Mouse (Mus musculus): Measurements from ENCODE around the gene Allc. TPM values are rescaled to one million over a fixed set of nuclear protein-coding genes. Genes with fewer than 3 reads are reported as not detected.

Allc gene
- polyA plus RNA-seq, 1 experiment = not detected

DNA sequence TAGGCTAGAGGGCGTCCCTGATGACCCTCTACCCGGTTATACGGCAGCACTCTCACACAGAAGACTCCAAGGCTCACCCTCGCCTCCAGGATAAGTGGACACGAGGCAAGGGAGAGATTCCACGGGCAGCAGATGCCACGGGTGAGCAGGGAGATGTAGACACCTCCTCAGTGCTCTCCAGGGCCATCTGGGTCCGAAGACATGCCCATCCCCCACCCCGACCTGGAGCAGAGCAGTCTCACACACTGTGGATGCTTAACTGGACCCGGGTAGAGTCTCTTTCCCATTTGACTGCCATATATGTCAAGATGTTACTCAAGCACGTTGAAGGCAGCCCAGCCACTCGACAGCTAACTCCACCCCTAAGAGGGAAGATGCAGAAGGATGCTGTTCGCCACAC lies 8.1 kb upstream of the Allc start:
- H3K4me2 ChIP-seq (ENCODE audit: low read depth) = no peak overlapping the region
- no peaks in the 10 kb centered on the region for H3K79me2 ChIP-seq (ENCODE audit: control insufficient read depth, insufficient read depth)
- H3K4me3 ChIP-seq = no peak overlapping the region
- no peak for TF ChIP-seq POLR2AphosphoS2 (IDR thresholded peaks at IDR 0.05; ENCODE audit: insufficient read length, low read depth)
- TF ChIP-seq REST (IDR thresholded peaks at IDR 0.05; ENCODE audit: insufficient read depth, insufficient read length) = no peak
- no peak for TF ChIP-seq E2F4 (IDR thresholded peaks at IDR 0.05; ENCODE audit: insufficient read depth)
- no peak for TF ChIP-seq MAX (IDR thresholded peaks at IDR 0.05; ENCODE audit: low read depth)
- no peak for TF ChIP-seq SRF (IDR thresholded peaks at IDR 0.05; ENCODE audit: control insufficient read depth, insufficient read length, low read depth)
- no peak for TF ChIP-seq USF1 (IDR thresholded peaks at IDR 0.05; ENCODE audit: low read depth)
- TF ChIP-seq MYOD1 (IDR thresholded peaks at IDR 0.05; ENCODE audit: control insufficient read depth in 1 of 3, insufficient read length in 2 of 3, low read depth in 2 of 3) = no peak
- no peak for TF ChIP-seq TCF3 (IDR thresholded peaks at IDR 0.05; ENCODE audit: insufficient read length, low read depth)
- H3ac ChIP-seq (ENCODE audit: control insufficient read depth, insufficient read length) = no peak overlapping the region
- no peaks in the 10 kb centered on the region for H3K27me3 ChIP-seq (ENCODE audit: control insufficient read depth, insufficient read depth, insufficient read length)
- no peaks in the 10 kb centered on the region for H3K36me3 ChIP-seq (ENCODE audit: control insufficient read depth, insufficient read depth)

GRCm38 (mm10) chr12:28589090-28589868 lies 7.0 kb upstream of the Allc start:
- TF ChIP-seq MAX (IDR thresholded peaks at IDR 0.05; ENCODE audit: low read depth) = no peak
- TF ChIP-seq POLR2AphosphoS2 (IDR thresholded peaks at IDR 0.05; ENCODE audit: insufficient read length, low read depth) = no peak
- no peak for TF ChIP-seq USF1 (IDR thresholded peaks at IDR 0.05; ENCODE audit: low read depth)
- TF ChIP-seq E2F4 (IDR thresholded peaks at IDR 0.05; ENCODE audit: insufficient read depth) = no peak
- TF ChIP-seq MYOD1 (IDR thresholded peaks at IDR 0.05; ENCODE audit: control insufficient read depth in 1 of 3, insufficient read length in 2 of 3, low read depth in 2 of 3) = no peak
- TF ChIP-seq REST (IDR thresholded peaks at IDR 0.05; ENCODE audit: insufficient read depth, insufficient read length) = no peak
- TF ChIP-seq MYOG (IDR thresholded peaks at IDR 0.05; ENCODE audit: control insufficient read depth in 1 of 3, insufficient read depth in 1 of 3, insufficient read length in 2 of 3, low read depth in 2 of 3) = no peak
- TF ChIP-seq TCF3 (IDR thresholded peaks at IDR 0.05; ENCODE audit: insufficient read length, low read depth) = no peak
- no peak for TF ChIP-seq CEBPB (IDR thresholded peaks at IDR 0.05; ENCODE audit: insufficient read depth, poor library complexity, severe bottlenecking)
- no peak for TF ChIP-seq SRF (IDR thresholded peaks at IDR 0.05; ENCODE audit: control insufficient read depth, insufficient read length, low read depth)
- TF ChIP-seq POLR2A (IDR thresholded peaks at IDR 0.05; ENCODE audit: insufficient read length, low read depth) = no peak
- no peak for TF ChIP-seq TCF12 (IDR thresholded peaks at IDR 0.05; ENCODE audit: insufficient read depth, poor library complexity, severe bottlenecking)
- Histone ChIP-seq H3K36me3 (ENCODE audit: control insufficient read depth, insufficient read depth) (no peaks in the 10 kb centered on the region), H3K27me3 (ENCODE audit: control insufficient read depth, insufficient read depth, insufficient read length) (no peaks in the 10 kb centered on the region), H3K4me2 (ENCODE audit: low read depth) (peak overlapping the region; percentile 42), H3K79me2 (ENCODE audit: control insufficient read depth, insufficient read depth) (no peaks in the 10 kb centered on the region), H3ac (ENCODE audit: control insufficient read depth, insufficient read length) (no peak overlapping the region), H3K4me3 (no peak overlapping the region)

- H3K27me3 ChIP-seq (ENCODE audit: control insufficient read depth, insufficient read depth, insufficient read length) = no peaks in the 10 kb centered on the region
- no peak overlapping the region for H3ac ChIP-seq (ENCODE audit: control insufficient read depth, insufficient read length)
- H3K4me2 ChIP-seq (ENCODE audit: low read depth) = no peak overlapping the region
- no peaks in the 10 kb centered on the region for H3K79me2 ChIP-seq (ENCODE audit: control insufficient read depth, insufficient read depth)
- no peak overlapping the region for H3K4me3 ChIP-seq
- TF ChIP-seq REST (IDR thresholded peaks at IDR 0.05; ENCODE audit: insufficient read depth, insufficient read length) = no peak
- no peak for TF ChIP-seq POLR2A (IDR thresholded peaks at IDR 0.05; ENCODE audit: insufficient read length, low read depth)
- TF ChIP-seq CEBPB (IDR thresholded peaks at IDR 0.05; ENCODE audit: insufficient read depth, poor library complexity, severe bottlenecking) = no peak
- no peak for TF ChIP-seq E2F4 (IDR thresholded peaks at IDR 0.05; ENCODE audit: insufficient read depth)
- TF ChIP-seq TCF12 (IDR thresholded peaks at IDR 0.05; ENCODE audit: insufficient read depth, poor library complexity, severe bottlenecking) = no peak
- no peak for TF ChIP-seq MAX (IDR thresholded peaks at IDR 0.05; ENCODE audit: low read depth)
- TF ChIP-seq MYOD1 (IDR thresholded peaks at IDR 0.05; ENCODE audit: control insufficient read depth in 1 of 3, insufficient read length in 2 of 3, low read depth in 2 of 3) = no peak
- no peak for TF ChIP-seq MYOG (IDR thresholded peaks at IDR 0.05; ENCODE audit: control insufficient read depth in 1 of 3, insufficient read depth in 1 of 3, insufficient read length in 2 of 3, low read depth in 2 of 3)
- no peak for TF ChIP-seq TCF3 (IDR thresholded peaks at IDR 0.05; ENCODE audit: insufficient read length, low read depth)
- no peak for TF ChIP-seq POLR2AphosphoS2 (IDR thresholded peaks at IDR 0.05; ENCODE audit: insufficient read length, low read depth)
- TF ChIP-seq USF1 (IDR thresholded peaks at IDR 0.05; ENCODE audit: low read depth) = no peak
- TF ChIP-seq SRF (IDR thresholded peaks at IDR 0.05; ENCODE audit: control insufficient read depth, insufficient read length, low read depth) = no peak
- no peaks in the 10 kb centered on the region for H3K36me3 ChIP-seq (ENCODE audit: control insufficient read depth, insufficient read depth)
These were observed 5.6 kb upstream of the Allc start for GRCm38 (mm10) chr12:28587949-28588348.

DNA sequence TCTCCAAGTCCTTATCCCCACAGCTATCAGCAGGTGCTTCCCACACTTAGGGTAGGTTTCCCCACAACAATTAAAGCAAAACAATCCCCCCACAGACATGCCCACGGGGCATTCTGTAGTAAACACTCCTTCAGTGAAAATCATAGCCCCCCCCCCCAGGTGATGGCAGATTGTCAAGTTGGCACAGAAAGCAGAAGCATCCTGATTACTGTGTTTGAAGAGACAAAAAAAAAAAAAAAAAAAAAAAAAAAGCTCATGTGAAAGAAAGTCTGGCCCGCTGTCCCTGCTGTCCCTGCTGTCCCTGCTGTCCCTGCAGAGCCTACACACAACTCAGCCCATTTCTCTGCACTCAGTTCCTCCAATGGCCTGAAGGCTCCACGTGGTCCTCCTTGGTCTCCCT lies 1.7 kb upstream of the Allc start:
- TF ChIP-seq USF1 (IDR thresholded peaks at IDR 0.05; ENCODE audit: low read depth) = no peak
- TF ChIP-seq MYOG (IDR thresholded peaks at IDR 0.05; ENCODE audit: control insufficient read depth in 1 of 3, insufficient read depth in 1 of 3, insufficient read length in 2 of 3, low read depth in 2 of 3) = no peak
- no peak for TF ChIP-seq TCF12 (IDR thresholded peaks at IDR 0.05; ENCODE audit: insufficient read depth, poor library complexity, severe bottlenecking)
- no peak for TF ChIP-seq MAX (IDR thresholded peaks at IDR 0.05; ENCODE audit: low read depth)
- TF ChIP-seq CEBPB (IDR thresholded peaks at IDR 0.05; ENCODE audit: insufficient read depth, poor library complexity, severe bottlenecking) = no peak
- TF ChIP-seq E2F4 (IDR thresholded peaks at IDR 0.05; ENCODE audit: insufficient read depth) = no peak
- TF ChIP-seq MYOD1 (IDR thresholded peaks at IDR 0.05; ENCODE audit: control insufficient read depth in 1 of 3, insufficient read length in 2 of 3, low read depth in 2 of 3) = no peak
- no peak for TF ChIP-seq POLR2A (IDR thresholded peaks at IDR 0.05; ENCODE audit: insufficient read length, low read depth)
- no peak for TF ChIP-seq POLR2AphosphoS2 (IDR thresholded peaks at IDR 0.05; ENCODE audit: insufficient read length, low read depth)
- TF ChIP-seq SRF (IDR thresholded peaks at IDR 0.05; ENCODE audit: control insufficient read depth, insufficient read length, low read depth) = no peak
- no peaks in the 10 kb centered on the region for H3K36me3 ChIP-seq (ENCODE audit: control insufficient read depth, insufficient read depth)
- no peak overlapping the region for H3K4me3 ChIP-seq
- no peaks in the 10 kb centered on the region for H3K27me3 ChIP-seq (ENCODE audit: control insufficient read depth, insufficient read depth, insufficient read length)
- H3ac ChIP-seq (ENCODE audit: control insufficient read depth, insufficient read length) = no peak overlapping the region
- H3K79me2 ChIP-seq (ENCODE audit: control insufficient read depth, insufficient read depth) = no peaks in the 10 kb centered on the region
- H3K4me2 ChIP-seq (ENCODE audit: low read depth) = no peak overlapping the region

All from myocyte (in vitro differentiated cells).